Comparison of ENCODE assay signal across 8 mouse cellular contexts in the genomic region with DNA sequence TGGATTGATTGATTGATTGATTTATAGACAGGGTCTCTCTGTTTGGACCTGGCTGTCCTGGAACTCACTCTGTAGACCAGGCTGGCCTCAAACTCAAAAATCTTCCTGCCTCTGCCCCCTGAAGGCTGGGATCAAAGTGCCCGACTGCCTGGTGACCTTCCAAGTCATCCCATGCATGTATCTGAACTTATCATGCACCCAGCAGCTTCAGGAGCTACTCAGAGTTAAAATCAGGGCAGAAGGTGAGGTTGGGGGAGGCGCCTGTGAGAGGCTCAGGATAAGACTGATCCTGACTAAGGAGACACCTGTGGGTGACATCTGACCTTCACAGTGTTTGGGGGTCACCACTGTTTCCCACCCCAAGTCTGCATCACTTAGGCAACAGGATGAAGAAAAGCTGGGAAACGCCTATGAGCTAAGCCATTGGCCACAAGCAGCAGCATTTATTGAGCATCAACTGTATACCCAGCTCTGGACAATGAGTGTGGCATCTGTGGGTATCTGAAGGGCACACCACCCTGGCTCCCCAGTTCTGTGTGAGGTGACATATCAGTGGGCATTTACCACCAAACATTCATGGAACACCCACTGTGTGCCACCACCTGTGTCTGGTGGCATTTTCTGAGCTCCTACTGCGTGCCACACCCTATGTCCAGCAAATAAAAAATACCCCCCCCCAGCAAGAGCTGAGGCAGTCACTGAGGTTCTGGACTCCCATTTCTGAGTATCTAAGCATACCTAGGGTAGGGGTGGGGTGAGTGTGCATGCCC. TPM values are rescaled to one million over a fixed set of nuclear protein-coding genes. Genes with fewer than 3 reads are reported as not detected.
DNase-seq lines count a peak whose midpoint lies in the region; ATAC-seq and TF ChIP-seq lines count a peak whose summit lies in the region.

No protein-coding gene starts in this region.

- no peak for TF ChIP-seq POLR2A in limb, embryonic 14.5 days (IDR thresholded peaks at IDR 0.05; ENCODE audit: borderline replicate concordance, extremely low read depth, insufficient read depth, insufficient read length)

- no peak for DNase-seq in liver, embryonic 13.5 days
- no peak for DNase-seq in liver
- no peak for DNase-seq in forebrain, embryonic 14.5 days (ENCODE audit: low spot score)
- DNase-seq in limb, embryonic 14.5 days (ENCODE audit: low spot score), result no peak
- DNase-seq in thymus, postnatal 0 days (ENCODE audit: low spot score), result no peak

- WGBS in liver, embryonic 13.5 days (ENCODE audit: insufficient replicate concordance), result 38% methylated on average over 4 of the region's 4 CpGs
- 57% methylated on average over 4 of the region's 4 CpGs for WGBS in forebrain, embryonic 14.5 days
- WGBS in hindbrain, embryonic 15.5 days, result 70% methylated on average over 4 of the region's 4 CpGs
- 73% methylated on average over 4 of the region's 4 CpGs for WGBS in limb, embryonic 14.5 days

- no peak for ATAC-seq in liver, embryonic 13.5 days (ENCODE audit: low read depth)
- no peak for ATAC-seq in forebrain, embryonic 14.5 days
- ATAC-seq in hindbrain, embryonic 15.5 days (ENCODE audit: low FRiP score, low read depth), result no peak
- ATAC-seq in limb, embryonic 14.5 days (ENCODE audit: low FRiP score, low read depth), result no peak
- no peak for ATAC-seq in megakaryocyte, adult 5-6 weeks (ENCODE audit: poor library complexity, severe bottlenecking)

- H3K9me3 ChIP-seq in liver, embryonic 13.5 days (replicated peaks), result no peaks in the 10 kb centered on the region
- no peaks in the 10 kb centered on the region for H3K9me3 ChIP-seq in forebrain, embryonic 14.5 days (replicated peaks; ENCODE audit: control insufficient read depth, low read length)
- no peaks in the 10 kb centered on the region for H3K9me3 ChIP-seq in hindbrain, embryonic 15.5 days
- H3K9me3 ChIP-seq in limb, embryonic 14.5 days (ENCODE audit: control insufficient read depth, low read length), result no peaks in the 10 kb centered on the region

- peak overlapping the region; percentile 43; the same call in 1 of the 2 replicates for H3K27ac ChIP-seq in liver, embryonic 13.5 days
- peak overlapping the region; percentile 8; the same call in 1 of the 2 replicates for H3K27ac ChIP-seq in brown adipose tissue, adult 24 weeks (replicated peaks; ENCODE audit: low read depth, low read length)
- peak overlapping the region; percentile 60; the same call in 1 of the 2 replicates for H3K27ac ChIP-seq in forebrain, embryonic 14.5 days (ENCODE audit: low read depth, low read length)
- H3K27ac ChIP-seq in hindbrain, embryonic 15.5 days (replicated peaks), result peak overlapping the region; percentile 21; the same call in 1 of the 2 replicates
- H3K27ac ChIP-seq in limb, embryonic 14.5 days (replicated peaks; ENCODE audit: low read depth, low read length), result 0 out of 2 replicates have a peak overlapping the region, but pooled peaks have one; percentile 50

- no peak overlapping the region for H3K9ac ChIP-seq in liver, embryonic 13.5 days
- H3K9ac ChIP-seq in forebrain, embryonic 14.5 days (ENCODE audit: low read length), result no peak overlapping the region; the same call in 1 of the 2 replicates
- no peak overlapping the region for H3K9ac ChIP-seq in hindbrain, embryonic 15.5 days
- H3K9ac ChIP-seq in limb, embryonic 14.5 days (ENCODE audit: low read depth, low read length, severe bottlenecking), result peak overlapping the region; percentile 41; the same call in 1 of the 2 replicates

- H3K36me3 ChIP-seq in liver, embryonic 13.5 days, result no peaks in the 10 kb centered on the region
- peaks cover 15% of the 10 kb centered on the region for H3K36me3 ChIP-seq in forebrain, embryonic 14.5 days (ENCODE audit: control insufficient read depth, insufficient read depth, low read length)
- no peaks in the 10 kb centered on the region for H3K36me3 ChIP-seq in hindbrain, embryonic 15.5 days
- peaks cover 32% of the 10 kb centered on the region for H3K36me3 ChIP-seq in limb, embryonic 14.5 days (ENCODE audit: control insufficient read depth, insufficient read depth, low read length)

- no peak overlapping the region for H3K4me2 ChIP-seq in liver, embryonic 13.5 days
- 0 out of 2 replicates have a peak overlapping the region, but pooled peaks have one; percentile 9 for H3K4me2 ChIP-seq in forebrain, embryonic 14.5 days (ENCODE audit: low read length)
- peak overlapping the region; percentile 78; the same call in 1 of the 2 replicates for H3K4me2 ChIP-seq in hindbrain, embryonic 15.5 days
- H3K4me2 ChIP-seq in limb, embryonic 14.5 days (replicated peaks; ENCODE audit: low read depth, low read length, severe bottlenecking), result peak overlapping the region; percentile 71

- peaks cover 76% of the 10 kb centered on the region for H3K27me3 ChIP-seq in liver, embryonic 13.5 days
- 0 out of 2 replicates have a peak, but pooled peaks cover 8% of the 10 kb centered on the region for H3K27me3 ChIP-seq in forebrain, embryonic 14.5 days (replicated peaks; ENCODE audit: control insufficient read depth, insufficient read depth, low read length)
- peaks cover 20% of the 10 kb centered on the region; the same call in 1 of the 2 replicates for H3K27me3 ChIP-seq in hindbrain, embryonic 15.5 days
- 0 out of 2 replicates have a peak, but pooled peaks cover 4% of the 10 kb centered on the region for H3K27me3 ChIP-seq in limb, embryonic 14.5 days (ENCODE audit: control insufficient read depth, insufficient read depth, low read length)

- no peak overlapping the region for H3K4me3 ChIP-seq in liver, embryonic 13.5 days (replicated peaks)
- no peak overlapping the region for H3K4me3 ChIP-seq in brown adipose tissue, adult 24 weeks (ENCODE audit: insufficient read depth, low read depth, low read length)
- no peak overlapping the region for H3K4me3 ChIP-seq in forebrain, embryonic 14.5 days (ENCODE audit: low read depth, low read length)
- H3K4me3 ChIP-seq in hindbrain, embryonic 15.5 days, result no peak overlapping the region
- peak overlapping the region; percentile 73; the same call in 1 of the 2 replicates for H3K4me3 ChIP-seq in limb, embryonic 14.5 days (replicated peaks; ENCODE audit: low read length)

- peaks cover 47% of the 10 kb centered on the region for H3K4me1 ChIP-seq in liver, embryonic 13.5 days (replicated peaks)
- peaks cover 40% of the 10 kb centered on the region for H3K4me1 ChIP-seq in brown adipose tissue, adult 24 weeks (ENCODE audit: control insufficient read depth, insufficient read depth, insufficient read length, low read length)
- H3K4me1 ChIP-seq in forebrain, embryonic 14.5 days (ENCODE audit: control insufficient read depth, insufficient read depth, low read length), result peaks cover 17% of the 10 kb centered on the region
- peaks cover 43% of the 10 kb centered on the region for H3K4me1 ChIP-seq in hindbrain, embryonic 15.5 days (replicated peaks)
- H3K4me1 ChIP-seq in limb, embryonic 14.5 days (ENCODE audit: control insufficient read depth, insufficient read depth, low read length), result peaks cover 24% of the 10 kb centered on the region

RNA-seq across cellular contexts. Expression of gene Smim24, which starts 30.8 kb away (rescaled TPM):
- polyA plus RNA-seq in liver, embryonic 13.5 days (2015; fragmentation: Nextera tagmentation; extraction: Ambion mirVana), result 1.8 TPM in 2 replicates
- 1.9 and 5.3 TPM in 2 replicates for polyA plus RNA-seq in brown adipose tissue, adult 24 weeks (2012; ENCODE audit: insufficient read depth, insufficient read length, missing spikeins)
- polyA plus RNA-seq in forebrain, embryonic 14.5 days (2014; fragmentation: Nextera tagmentation; extraction: Ambion mirVana), result 1.5 and 2.0 TPM in 2 replicates
- polyA plus RNA-seq in hindbrain, embryonic 15.5 days (2015; fragmentation: Nextera tagmentation; extraction: Ambion mirVana), result 1.4 and 1.8 TPM in 2 replicates
- polyA plus RNA-seq in limb, embryonic 14.5 days (2012; rRNA removed), result 7.5 and 7.8 TPM in 2 replicates
- polyA plus RNA-seq in limb, embryonic 14.5 days (2014; fragmentation: Nextera tagmentation; extraction: Ambion mirVana), result 4.3 and 4.6 TPM in 2 replicates
- polyA plus RNA-seq in thymus, postnatal 0 days (2015; fragmentation: Nextera tagmentation; extraction: Ambion mirVana), result 12.5 and 14.0 TPM in 2 replicates
- total RNA-seq in megakaryocyte, adult 5-6 weeks (2015), result 30.6 and 34.0 TPM in 2 replicates
- total RNA-seq in megakaryocyte, adult 5-6 weeks (2017), result 6.5 and 11.5 TPM in 2 replicates

RNA-seq across cellular contexts. Expression of gene Nfic, which starts 31.8 kb away (rescaled TPM):
- polyA plus RNA-seq in liver, embryonic 13.5 days (2015; fragmentation: Nextera tagmentation; extraction: Ambion mirVana), result 9.8 and 9.9 TPM in 2 replicates
- 40.9 and 42.9 TPM in 2 replicates for polyA plus RNA-seq in brown adipose tissue, adult 24 weeks (2012; ENCODE audit: insufficient read depth, insufficient read length, missing spikeins)
- polyA plus RNA-seq in forebrain, embryonic 14.5 days (2014; fragmentation: Nextera tagmentation; extraction: Ambion mirVana), result 16.6 and 17.9 TPM in 2 replicates
- 26.6 and 28.0 TPM in 2 replicates for polyA plus RNA-seq in hindbrain, embryonic 15.5 days (2015; fragmentation: Nextera tagmentation; extraction: Ambion mirVana)
- 38.1 and 56.4 TPM in 2 replicates for polyA plus RNA-seq in limb, embryonic 14.5 days (2012; rRNA removed)
- polyA plus RNA-seq in limb, embryonic 14.5 days (2014; fragmentation: Nextera tagmentation; extraction: Ambion mirVana), result 97.3 and 98.9 TPM in 2 replicates
- polyA plus RNA-seq in thymus, postnatal 0 days (2015; fragmentation: Nextera tagmentation; extraction: Ambion mirVana), result 21.5 and 21.9 TPM in 2 replicates
- total RNA-seq in megakaryocyte, adult 5-6 weeks (2015), result 51.4 and 54.5 TPM in 2 replicates
- total RNA-seq in megakaryocyte, adult 5-6 weeks (2017), result 6.2 and 8.6 TPM in 2 replicates

RNA-seq across cellular contexts. Expression of gene Gm48552, which starts 34.9 kb away (rescaled TPM):
- polyA plus RNA-seq in liver, embryonic 13.5 days (2015; fragmentation: Nextera tagmentation; extraction: Ambion mirVana), result 0.93 TPM in 1 of 2 replicates, not detected in the other
- not detected in 2 replicates for polyA plus RNA-seq in brown adipose tissue, adult 24 weeks (2012; ENCODE audit: insufficient read depth, insufficient read length, missing spikeins)
- polyA plus RNA-seq in forebrain, embryonic 14.5 days (2014; fragmentation: Nextera tagmentation; extraction: Ambion mirVana), result 0.65 and 0.69 TPM in 2 replicates
- 2.1 and 2.7 TPM in 2 replicates for polyA plus RNA-seq in hindbrain, embryonic 15.5 days (2015; fragmentation: Nextera tagmentation; extraction: Ambion mirVana)
- 6.8 and 9.5 TPM in 2 replicates for polyA plus RNA-seq in limb, embryonic 14.5 days (2012; rRNA removed)
- polyA plus RNA-seq in limb, embryonic 14.5 days (2014; fragmentation: Nextera tagmentation; extraction: Ambion mirVana), result 0.99 and 1.2 TPM in 2 replicates
- 0.72 and 1.5 TPM in 2 replicates for polyA plus RNA-seq in thymus, postnatal 0 days (2015; fragmentation: Nextera tagmentation; extraction: Ambion mirVana)
- total RNA-seq in megakaryocyte, adult 5-6 weeks (2015), result not detected in 2 replicates
- total RNA-seq in megakaryocyte, adult 5-6 weeks (2017), result 0.26 and 1.4 TPM in 2 replicates

RNA-seq across cellular contexts. Expression of gene Gm48551, which starts 39.4 kb away (rescaled TPM):
- 0.86 and 0.89 TPM in 2 replicates for polyA plus RNA-seq in liver, embryonic 13.5 days (2015; fragmentation: Nextera tagmentation; extraction: Ambion mirVana)
- 2.4 TPM in 1 of 2 replicates, not detected in the other for polyA plus RNA-seq in brown adipose tissue, adult 24 weeks (2012; ENCODE audit: insufficient read depth, insufficient read length, missing spikeins)
- 3.6 and 4.8 TPM in 2 replicates for polyA plus RNA-seq in forebrain, embryonic 14.5 days (2014; fragmentation: Nextera tagmentation; extraction: Ambion mirVana)
- polyA plus RNA-seq in hindbrain, embryonic 15.5 days (2015; fragmentation: Nextera tagmentation; extraction: Ambion mirVana), result 6.2 and 6.6 TPM in 2 replicates
- polyA plus RNA-seq in limb, embryonic 14.5 days (2012; rRNA removed), result 4.3 and 5.0 TPM in 2 replicates
- polyA plus RNA-seq in limb, embryonic 14.5 days (2014; fragmentation: Nextera tagmentation; extraction: Ambion mirVana), result 1.1 and 2.9 TPM in 2 replicates
- 2.3 TPM in 2 replicates for polyA plus RNA-seq in thymus, postnatal 0 days (2015; fragmentation: Nextera tagmentation; extraction: Ambion mirVana)
- total RNA-seq in megakaryocyte, adult 5-6 weeks (2015), result 0.83 and 2.9 TPM in 2 replicates
- 0.33 TPM in 1 of 2 replicates, not detected in the other for total RNA-seq in megakaryocyte, adult 5-6 weeks (2017)

RNA-seq across cellular contexts. Expression of gene Dohh, which starts 39.4 kb away (rescaled TPM):
- 61.1 and 68.7 TPM in 2 replicates for polyA plus RNA-seq in liver, embryonic 13.5 days (2015; fragmentation: Nextera tagmentation; extraction: Ambion mirVana)
- 25.1 and 35.9 TPM in 2 replicates for polyA plus RNA-seq in brown adipose tissue, adult 24 weeks (2012; ENCODE audit: insufficient read depth, insufficient read length, missing spikeins)
- 78.7 and 78.8 TPM in 2 replicates for polyA plus RNA-seq in forebrain, embryonic 14.5 days (2014; fragmentation: Nextera tagmentation; extraction: Ambion mirVana)
- 92.2 and 94.0 TPM in 2 replicates for polyA plus RNA-seq in hindbrain, embryonic 15.5 days (2015; fragmentation: Nextera tagmentation; extraction: Ambion mirVana)
- polyA plus RNA-seq in limb, embryonic 14.5 days (2012; rRNA removed), result 54.3 and 66.7 TPM in 2 replicates
- polyA plus RNA-seq in limb, embryonic 14.5 days (2014; fragmentation: Nextera tagmentation; extraction: Ambion mirVana), result 60.0 and 63.7 TPM in 2 replicates
- 71.3 and 78.7 TPM in 2 replicates for polyA plus RNA-seq in thymus, postnatal 0 days (2015; fragmentation: Nextera tagmentation; extraction: Ambion mirVana)
- 5.4 and 5.7 TPM in 2 replicates for total RNA-seq in megakaryocyte, adult 5-6 weeks (2015)
- total RNA-seq in megakaryocyte, adult 5-6 weeks (2017), result 21.9 and 42.4 TPM in 2 replicates

Comparison
In these comparisons a context has a peak if more than half of its experiments do, and no peak if none do; other contexts are left out.
1. H3K27ac ChIP-seq: peak in every context shown above with its lines; median percentile 60 in forebrain, embryonic 14.5 days; 50 in limb, embryonic 14.5 days; 43 in liver, embryonic 13.5 days; 21 in hindbrain, embryonic 15.5 days; 8 in brown adipose tissue, adult 24 weeks.